Mouse (Mus musculus) heart, embryonic 11.5 days (tissue): ENCODE measurements at regions not wholly inside any gene's neighbourhood (a gene's known extent, or its start where the extent isn't known, plus 50 kb on each side); places are given as distances from the start of the nearest gene placed in this dataset.

Experiments used
- ATAC-seq: fragments of 200-750 bp; cut with Nextera tagmentation; replicated peaks from 2 replicates; pipeline ENCODE4 v1.8.0; 2017; ENCODE audit warnings: moderate library complexity; ENCODE audit not compliant: insufficient number of reproducible peaks, low FRiP score, low TSS enrichment
- H3K27ac ChIP-seq: fragments of 300-500 bp; sonication (generic); 2 replicates; pipeline ENCODE4 v1.5.1; 2014; ENCODE audit warnings: mild to moderate bottlenecking, low read depth, low read length
- H3K27me3 ChIP-seq: fragments of 300-500 bp; sonication (generic); 2 replicates; pipeline ENCODE4 v1.6.1; 2014; ENCODE audit warnings: mild to moderate bottlenecking, low read length, mixed read lengths; ENCODE audit not compliant: control insufficient read depth, insufficient read depth
- H3K36me3 ChIP-seq: fragments of 300-500 bp; sonication (generic); 2 replicates; pipeline ENCODE4 v1.6.1; 2014; ENCODE audit warnings: mild to moderate bottlenecking, low read length, moderate library complexity, mixed read lengths; ENCODE audit not compliant: control insufficient read depth, insufficient read depth
- H3K4me1 ChIP-seq: fragments of 300-500 bp; sonication (generic); 2 replicates; pipeline ENCODE4 v1.6.1; 2014; ENCODE audit warnings: low read length; ENCODE audit not compliant: control insufficient read depth, insufficient read depth
- H3K4me2 ChIP-seq: fragments of 300-500 bp; sonication (generic); 2 replicates; pipeline ENCODE4 v1.6.1; 2014; ENCODE audit warnings: mild to moderate bottlenecking, moderate library complexity
- H3K4me3 ChIP-seq: fragments of 300-500 bp; sonication (generic); 2 replicates; pipeline ENCODE4 v1.5.1; 2014; ENCODE audit warnings: low read depth, low read length
- H3K9ac ChIP-seq: fragments of 300-500 bp; sonication (generic); 2 replicates; pipeline ENCODE4 v1.6.1; 2014; ENCODE audit warnings: mild to moderate bottlenecking, low read depth, low read length, moderate library complexity
- H3K9me3 ChIP-seq: fragments of 300-500 bp; sonication (generic); replicated peaks from 2 replicates; pipeline ENCODE4 v1.6.1; 2016; ENCODE audit warnings: low read length; ENCODE audit not compliant: control insufficient read depth
- WGBS: fragments of 180-500 bp; shearing (Covaris S2); extraction: QIAGEN DNeasy Blood & Tissue Kit; methylation state at CpG from one replicate; pipeline ENCODE4 v1.1.7; 2014; ENCODE audit not compliant: insufficient replicate concordance; 5-methylcytosine and 5-hydroxymethylcytosine counted together

DNA sequence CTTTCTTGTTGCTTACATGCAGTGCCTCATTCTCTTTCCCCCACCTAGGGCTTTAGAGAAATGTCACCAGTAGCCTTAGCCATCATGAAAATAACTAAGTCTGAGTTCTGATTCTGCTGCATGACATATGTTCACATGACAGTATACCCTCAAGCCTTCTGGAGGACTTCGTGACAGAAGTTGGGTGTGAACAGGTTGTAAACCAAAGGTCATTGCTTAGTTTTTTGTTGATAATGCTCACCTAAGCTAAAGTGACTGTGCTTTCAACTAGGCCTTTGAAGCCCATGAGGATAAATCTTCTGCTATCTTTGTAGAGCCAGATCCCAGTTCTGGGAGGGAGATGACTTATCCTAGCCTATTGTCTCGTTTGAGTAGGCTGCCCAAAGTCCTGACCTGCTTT lies 118.1 kb upstream of the Mamld1 start:
- WGBS: 51% methylated on average over 2 of the region's 2 CpGs
- no peaks in the 10 kb centered on the region for H3K27me3 ChIP-seq
- no peaks in the 10 kb centered on the region for H3K9me3 ChIP-seq
- no peak overlapping the region for H3K9ac ChIP-seq
- no peak overlapping the region for H3K27ac ChIP-seq
- no peak for ATAC-seq
- no peak overlapping the region for H3K4me3 ChIP-seq
- H3K36me3 ChIP-seq: no peaks in the 10 kb centered on the region
- no peak overlapping the region for H3K4me2 ChIP-seq
- no peaks in the 10 kb centered on the region for H3K4me1 ChIP-seq

DNA sequence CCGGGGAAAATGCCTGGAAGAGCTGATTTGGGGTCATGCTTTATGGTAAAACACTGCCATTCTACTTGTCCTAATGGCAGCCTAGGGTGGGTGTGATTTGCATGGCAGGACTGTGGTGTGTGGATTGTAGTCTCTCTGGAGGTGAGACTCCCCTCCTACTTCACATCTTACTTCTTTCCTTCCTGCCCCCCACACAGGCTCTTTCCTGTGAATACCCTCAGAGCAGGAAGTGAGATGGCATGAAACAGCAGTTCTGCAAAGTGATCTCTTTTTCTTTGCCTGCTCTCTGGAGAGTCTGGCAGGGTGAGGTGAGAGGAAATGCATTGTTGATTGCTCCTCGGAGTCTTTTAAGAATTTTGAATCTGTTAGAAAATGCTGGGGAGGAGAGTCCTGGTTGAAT lies 104.7 kb upstream of the Mamld1 start:
- Histone ChIP-seq H3K9ac (no peak overlapping the region), H3K9me3 (no peaks in the 10 kb centered on the region), H3K27ac (no peak overlapping the region), H3K4me1 (no peaks in the 10 kb centered on the region), H3K4me3 (no peak overlapping the region), H3K4me2 (no peak overlapping the region), H3K27me3 (no peaks in the 10 kb centered on the region), H3K36me3 (no peaks in the 10 kb centered on the region)
- WGBS: 64% methylated on average over 2 of the region's 2 CpGs
- ATAC-seq: no peak

DNA sequence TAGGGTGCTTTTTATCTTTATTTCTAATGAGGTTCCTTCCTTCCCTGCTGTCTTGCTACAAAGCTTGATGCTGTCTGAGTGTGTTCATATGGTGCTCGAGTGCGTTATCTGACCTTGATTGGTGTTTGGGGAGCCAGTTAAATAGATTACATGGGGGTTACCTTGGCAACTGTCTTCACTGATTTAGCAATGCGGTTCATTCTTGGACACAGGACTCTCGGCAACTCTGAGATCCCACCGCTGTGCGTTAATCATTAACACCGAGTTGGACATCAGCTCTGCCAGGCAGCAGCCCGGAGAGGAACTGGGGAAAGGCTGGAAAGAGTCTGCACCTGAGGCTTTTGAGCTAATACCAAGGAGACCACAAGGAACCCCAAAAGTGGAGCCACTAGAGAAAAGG lies 104.0 kb upstream of the Mamld1 start:
- no peak overlapping the region for H3K4me2 ChIP-seq
- no peak for ATAC-seq
- no peak overlapping the region for H3K4me3 ChIP-seq
- no peaks in the 10 kb centered on the region for H3K9me3 ChIP-seq
- no peak overlapping the region for H3K9ac ChIP-seq
- H3K27ac ChIP-seq: no peak overlapping the region
- no peaks in the 10 kb centered on the region for H3K27me3 ChIP-seq
- H3K36me3 ChIP-seq: no peaks in the 10 kb centered on the region
- 64% methylated on average over 8 of the region's 8 CpGs for WGBS
- no peaks in the 10 kb centered on the region for H3K4me1 ChIP-seq

DNA sequence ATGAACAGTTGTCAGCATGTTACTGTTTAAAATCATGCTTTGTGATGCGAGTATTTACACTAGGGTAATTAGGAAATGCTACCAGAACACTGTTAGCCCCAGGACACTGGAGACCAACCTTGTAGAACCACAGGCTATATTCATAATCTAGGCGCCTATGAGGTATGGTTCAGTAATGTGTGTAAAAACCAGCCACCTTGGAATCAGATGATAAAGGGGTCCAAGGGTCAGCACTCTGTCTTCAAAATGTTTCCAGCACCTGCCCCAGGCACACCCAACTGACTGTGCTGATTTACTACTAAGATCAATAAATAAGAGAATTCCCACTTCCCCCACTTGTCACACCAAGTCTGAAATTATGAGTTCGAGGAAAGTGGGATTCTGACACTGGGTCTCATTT lies 100.8 kb upstream of the Mamld1 start:
- Histone ChIP-seq H3K9me3 (no peaks in the 10 kb centered on the region), H3K4me2 (no peak overlapping the region), H3K27ac (no peak overlapping the region), H3K36me3 (no peaks in the 10 kb centered on the region), H3K27me3 (no peaks in the 10 kb centered on the region), H3K9ac (no peak overlapping the region), H3K4me3 (no peak overlapping the region), H3K4me1 (no peaks in the 10 kb centered on the region)
- ATAC-seq: no peak
- 81% methylated on average over 3 of the region's 3 CpGs for WGBS

DNA sequence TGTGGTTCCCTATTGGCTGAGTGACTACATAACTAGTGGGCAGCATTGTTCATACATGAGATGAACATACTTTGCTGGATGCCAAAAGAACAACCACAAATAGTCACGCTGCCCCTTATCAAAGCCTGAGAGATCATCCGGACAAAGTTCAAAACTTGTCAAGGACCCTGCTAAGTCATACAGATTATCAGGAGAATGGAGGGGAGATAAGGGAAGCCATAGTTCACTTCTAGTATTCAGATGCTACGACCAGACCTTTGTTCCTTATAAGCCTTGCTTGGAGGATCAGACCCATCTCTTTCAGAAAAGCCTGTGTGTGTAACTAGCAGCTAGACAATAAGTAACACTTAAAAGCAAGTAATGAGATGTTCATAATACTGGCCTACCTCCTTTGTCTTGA lies 97.0 kb upstream of the Mamld1 start:
- no peak for ATAC-seq
- no peak overlapping the region for H3K4me2 ChIP-seq
- H3K27me3 ChIP-seq: no peaks in the 10 kb centered on the region
- H3K9me3 ChIP-seq: no peaks in the 10 kb centered on the region
- no peak overlapping the region for H3K4me3 ChIP-seq
- H3K27ac ChIP-seq: no peak overlapping the region
- no peaks in the 10 kb centered on the region for H3K36me3 ChIP-seq
- H3K4me1 ChIP-seq: no peaks in the 10 kb centered on the region
- 53% methylated on average over 3 of the region's 3 CpGs for WGBS
- no peak overlapping the region for H3K9ac ChIP-seq
